Mouse (Mus musculus) erythroblast, embryonic 14.5 days (primary cell): ENCODE results near the gene Gm37240. TPM values are rescaled to one million over a fixed set of nuclear protein-coding genes. Genes with fewer than 3 reads are reported as not detected.

Experiments
- H3K27me3 ChIP-seq: 2 replicates; pipeline ENCODE4 v1.6.1; 2012; ENCODE audit warnings: inconsistent platforms; ENCODE audit not compliant: control insufficient read depth
- H3K36me3 ChIP-seq: 2 replicates; pipeline ENCODE4 v1.6.1; 2012; ENCODE audit warnings: mild to moderate bottlenecking, inconsistent platforms; ENCODE audit not compliant: control insufficient read depth
- H3K4me1 ChIP-seq: 2 replicates; pipeline ENCODE4 v1.6.1; 2012; ENCODE audit warnings: inconsistent platforms; ENCODE audit not compliant: control insufficient read depth
- H3K4me3 ChIP-seq: replicated peaks from 2 replicates; pipeline ENCODE3; 2012; ENCODE audit warnings: moderate library complexity, mild to moderate bottlenecking, inconsistent platforms
- H3K9me3 ChIP-seq: 2 replicates; pipeline ENCODE4 v1.6.1; 2012; ENCODE audit warnings: low read length, inconsistent platforms, mixed read lengths; ENCODE audit not compliant: control insufficient read depth
- GATA1 ChIP-seq: IDR thresholded peaks from 2 replicates; pipeline ENCODE4 v1.6.1; 2012; ENCODE audit warnings: low read length, inconsistent platforms, mixed read lengths
- TAL1 ChIP-seq: IDR thresholded peaks from 3 replicates; pipeline ENCODE4 v1.6.1; 2012; ENCODE audit warnings: low read length, inconsistent platforms, mixed read lengths
- polyA plus RNA-seq: library from polyadenylated mRNA; stranded (reverse); fragments of >175 nt; gene quantifications from 2 replicates; pipeline ENCODE4 v1.2.3, GENCODE M21; 2012

The Gm37240 gene
- polyA plus RNA-seq, 1 experiment = not detected

- H3K27me3 ChIP-seq = peaks cover 5% of the 10 kb centered on the region
Observed at GRCm38 (mm10) chr3:84601870-84602495, 1285.3 kb downstream of the Gm37240 start.

DNA sequence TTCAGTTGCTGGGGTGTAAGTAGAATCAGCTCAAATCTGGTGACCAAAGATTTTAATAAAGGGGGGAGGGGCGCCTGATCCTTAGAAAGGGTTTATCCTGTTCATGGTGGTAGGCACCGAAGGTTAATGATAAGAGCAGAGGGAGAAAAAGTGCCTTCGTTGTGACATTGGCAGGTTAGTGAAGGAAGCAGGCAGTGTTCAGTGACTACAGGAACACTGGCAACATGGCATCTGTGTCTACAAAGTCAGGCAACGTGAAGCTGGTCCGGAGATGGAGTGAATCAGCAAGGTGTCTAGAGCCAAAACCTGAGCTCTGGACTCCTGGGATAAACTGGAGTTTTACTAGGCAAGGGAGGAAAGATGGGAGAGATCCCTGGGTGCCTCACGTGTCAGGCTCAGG is 1288.6 kb downstream of the Gm37240 start:
- TF ChIP-seq TAL1 (no peak), GATA1 (no peak)
- H3K36me3 ChIP-seq = no peaks in the 10 kb centered on the region
- H3K4me3 ChIP-seq = no peak overlapping the region
- H3K4me1 ChIP-seq = peaks cover 7% of the 10 kb centered on the region
- H3K9me3 ChIP-seq = no peaks in the 10 kb centered on the region
- peaks cover 31% of the 10 kb centered on the region for H3K27me3 ChIP-seq

More at GRCm38 (mm10) chr3:84601870-84602495, 1285.3 kb downstream of the Gm37240 start:
- H3K4me3 ChIP-seq = no peak overlapping the region
- TF ChIP-seq TAL1 (no peak), GATA1 (no peak)
- H3K36me3 ChIP-seq = no peaks in the 10 kb centered on the region
- H3K9me3 ChIP-seq = no peaks in the 10 kb centered on the region
- peaks cover 3% of the 10 kb centered on the region for H3K4me1 ChIP-seq

- no peaks in the 10 kb centered on the region for H3K9me3 ChIP-seq
- no peak overlapping the region for H3K4me3 ChIP-seq
- TF ChIP-seq GATA1 = no peak
- TF ChIP-seq TAL1 = no peak
- no peaks in the 10 kb centered on the region for H3K36me3 ChIP-seq
- H3K27me3 ChIP-seq = peaks cover 37% of the 10 kb centered on the region
- peaks cover 4% of the 10 kb centered on the region for H3K4me1 ChIP-seq
Observed at GRCm38 (mm10) chr3:84597996-84598734, 1289.2 kb downstream of the Gm37240 start.

GRCm38 (mm10) chr3:84595677-84596234 is 1291.6 kb downstream of the Gm37240 start:
- Histone ChIP-seq H3K27me3 (peaks cover 48% of the 10 kb centered on the region), H3K9me3 (no peaks in the 10 kb centered on the region), H3K36me3 (no peaks in the 10 kb centered on the region), H3K4me3 (no peak overlapping the region), H3K4me1 (peaks cover 4% of the 10 kb centered on the region)
- TF ChIP-seq TAL1 (no peak), GATA1 (no peak)

DNA sequence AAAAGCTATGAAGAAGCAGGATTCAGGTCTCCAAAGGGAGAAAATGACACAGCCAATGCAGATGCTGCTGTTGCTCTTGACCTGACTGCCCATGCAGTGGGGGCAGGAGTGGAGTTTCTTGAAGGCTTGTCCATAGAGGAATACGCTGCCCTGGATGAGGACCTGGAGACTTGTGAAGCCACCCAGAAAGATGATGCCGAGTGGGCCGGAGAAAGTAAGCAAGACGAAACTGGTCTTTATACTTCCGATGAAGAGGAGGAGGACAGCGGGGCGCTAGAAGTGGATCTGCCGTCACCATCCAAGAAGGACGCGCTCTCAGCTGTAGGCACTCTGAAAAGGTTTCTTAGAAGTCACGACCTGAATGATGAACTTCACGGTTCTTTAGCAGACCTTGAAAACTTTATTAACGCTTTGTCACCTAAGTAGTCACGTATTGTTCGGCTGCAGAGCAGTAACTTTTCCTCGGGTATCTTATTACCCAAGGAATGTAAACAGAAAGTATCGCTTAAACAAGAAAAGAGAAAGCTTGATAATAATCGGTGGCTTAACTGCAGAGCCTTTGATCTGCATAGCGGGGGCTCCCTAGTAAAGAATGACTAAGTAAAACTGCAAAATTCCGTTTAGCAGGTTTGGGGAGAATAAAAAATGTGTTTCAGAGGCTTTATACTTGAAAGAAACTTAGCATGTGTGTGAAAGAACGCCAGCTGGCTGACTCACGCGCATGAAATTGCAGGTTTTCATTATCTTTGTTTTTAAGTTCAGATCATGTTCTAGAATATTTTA is 1292.2 kb downstream of the Gm37240 start:
- Histone ChIP-seq H3K27me3 (peaks cover 48% of the 10 kb centered on the region), H3K4me1 (peaks cover 4% of the 10 kb centered on the region), H3K9me3 (no peaks in the 10 kb centered on the region), H3K4me3 (peak overlapping the region; percentile 34), H3K36me3 (no peaks in the 10 kb centered on the region)
- no peak for TF ChIP-seq TAL1
- no peak for TF ChIP-seq GATA1

- Histone ChIP-seq H3K36me3 (no peaks in the 10 kb centered on the region), H3K4me1 (peaks cover 4% of the 10 kb centered on the region), H3K4me3 (no peak within 1 kb of the TSS), H3K9me3 (no peaks in the 10 kb centered on the region), H3K27me3 (peaks cover 48% of the 10 kb centered on the region)
- TF ChIP-seq TAL1 (no peak), GATA1 (no peak)
Observed at GRCm38 (mm10) chr3:84593274-84593673, 1294.0 kb downstream of the Gm37240 start, which contains the start of gene Tigd4. Gene Tigd4, plus strand, starts transcription at chr3:84593574.

GRCm38 (mm10) chr3:84586736-84587135 is 1300.6 kb downstream of the Gm37240 start:
- Histone ChIP-seq H3K4me1 (peaks cover 16% of the 10 kb centered on the region), H3K36me3 (no peaks in the 10 kb centered on the region), H3K27me3 (peaks cover 42% of the 10 kb centered on the region), H3K4me3 (no peak overlapping the region), H3K9me3 (no peaks in the 10 kb centered on the region)
- TF ChIP-seq GATA1 (no peak), TAL1 (no peak)

DNA sequence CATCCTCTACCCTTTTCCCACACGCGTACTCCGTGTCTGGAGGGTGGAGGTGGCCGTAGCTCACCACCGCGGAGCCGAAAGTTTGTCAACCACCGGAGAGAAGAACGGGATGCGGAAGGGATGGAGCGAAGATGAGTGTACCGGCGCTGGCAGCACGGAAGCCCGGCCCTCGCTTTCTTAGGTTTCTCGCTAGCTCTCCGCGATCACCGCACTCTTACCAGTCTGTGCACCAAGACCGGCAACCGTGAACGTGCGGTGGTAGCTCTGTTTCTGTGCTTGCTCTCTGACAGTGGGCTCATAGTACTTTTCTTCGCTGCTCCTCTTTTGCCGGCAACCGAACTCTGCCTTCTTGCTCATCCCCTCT is 1304.4 kb downstream of the Gm37240 start:
- H3K36me3 ChIP-seq = no peaks in the 10 kb centered on the region
- TF ChIP-seq TAL1 (no peak), GATA1 (no peak)
- no peaks in the 10 kb centered on the region for H3K9me3 ChIP-seq
- H3K27me3 ChIP-seq = peaks cover 52% of the 10 kb centered on the region
- H3K4me1 ChIP-seq = peaks cover 28% of the 10 kb centered on the region
- peak overlapping the region; percentile 81 for H3K4me3 ChIP-seq
